Mouse (Mus musculus): ENCODE data around the gene Epha2.

DNA sequence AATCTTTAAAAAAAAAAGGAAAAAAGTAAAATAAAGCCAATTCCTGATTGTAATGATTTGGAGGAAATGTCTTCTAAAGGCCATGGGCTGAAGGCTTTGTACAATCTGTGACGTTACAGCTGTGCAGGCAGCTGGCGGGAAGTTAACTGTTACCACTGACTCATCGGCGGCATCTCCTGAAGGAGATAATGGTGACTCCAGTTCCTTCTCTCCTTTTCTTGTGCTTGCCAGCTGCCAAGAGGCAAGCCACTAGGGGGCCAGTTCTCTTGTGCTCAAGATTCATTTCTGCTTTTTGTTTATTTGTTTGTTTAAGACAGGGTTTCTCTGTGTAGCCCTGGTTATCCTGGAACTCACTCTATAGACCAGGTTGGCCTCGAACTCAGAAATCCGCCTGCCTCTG, 32.0 kb upstream of the Epha2 start:
- TF ChIP-seq POLR2A (IDR thresholded peaks at IDR 0.05; ENCODE audit: low read depth, low read length) (no peak), CTCF (IDR thresholded peaks at IDR 0.05; ENCODE audit: extremely low read depth, insufficient read length, insufficient replicate concordance, low read depth, low read length) (peak; percentile 25; the same call in 1 of the 2 replicates)

All from small intestine, adult 2 months (tissue).